Mouse (Mus musculus) spleen, adult 2 months (tissue): ENCODE measurements around the gene Galp.
"Not testable (repeated sequence)": the region's sequence is repeated elsewhere in the genome, so short reads cannot be mapped to it uniquely, and the experiment has no call there.

Source experiments
- CTCF ChIP-seq: fragments of 200-500 bp; IDR thresholded peaks from 2 replicates; pipeline ENCODE4 v1.5.1; 2011; ENCODE audit warnings: mild to moderate bottlenecking, inconsistent platforms; ENCODE audit not compliant: insufficient read depth, insufficient read length, insufficient replicate concordance; ENCODE audit errors: extremely low read depth
- POLR2A ChIP-seq: fragments of 200-500 bp; IDR thresholded peaks from 2 replicates; pipeline ENCODE4 v1.6.1; 2011; ENCODE audit warnings: low read depth, low read length, inconsistent platforms

- not testable (repeated sequence) for TF ChIP-seq CTCF, POLR2A
Measured at GRCm38 (mm10) chr7:6260004-6260403, 63.1 kb downstream of the Galp start.
